Mouse (Mus musculus): ENCODE data around the gene Itsn1. TPM values are rescaled to one million over a fixed set of nuclear protein-coding genes. Genes with fewer than 3 reads are reported as not detected.

The Itsn1 gene
- 406 TPM in 1 of 2 replicates, not detected in the other for polyA plus RNA-seq (2012; ENCODE audit: insufficient read depth, insufficient read length, low replicate concordance, missing spikeins)

GRCm38 (mm10) chr16:91729066-91729482, at the start of gene Itsn1:
TSS of gene Itsn1 (plus strand) at chr16:91729281.
- TF ChIP-seq POLR2A (IDR thresholded peaks at IDR 0.05; ENCODE audit: insufficient read depth, low read depth, low read length) = peak; percentile 72
- no peak for TF ChIP-seq CTCF (IDR thresholded peaks at IDR 0.05; ENCODE audit: insufficient read depth, low read depth, low read length)
- Histone ChIP-seq H3K27ac (ENCODE audit: insufficient read depth, low read depth, low read length) (peak within 1 kb of the TSS; percentile 89), H3K4me1 (ENCODE audit: control insufficient read depth, insufficient read depth, low read length) (peaks cover 7% of the 10 kb centered on the region), H3K4me3 (ENCODE audit: insufficient read depth, low read depth, low read length) (peak within 1 kb of the TSS; percentile 97)
- 0% methylated on average over 31 of the region's 33 CpGs for WGBS

DNA sequence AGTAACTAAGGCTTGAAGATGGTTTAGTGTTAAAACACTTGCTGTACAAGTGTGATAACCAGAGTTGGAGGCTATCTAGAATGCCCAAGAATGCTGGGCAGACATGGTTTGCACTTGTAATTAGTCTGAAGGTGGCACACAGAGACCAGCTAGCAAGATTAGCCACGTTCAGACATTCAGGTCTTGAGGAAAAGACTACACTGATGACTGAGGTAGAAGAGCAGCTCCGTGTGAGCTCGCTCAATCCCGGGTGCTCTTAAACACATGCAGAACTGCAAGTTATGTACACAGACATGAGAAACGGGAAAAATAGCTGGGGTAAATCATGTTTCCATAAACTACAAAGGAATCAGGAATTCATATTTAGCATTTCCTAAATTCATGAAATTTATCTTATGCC, 48.4 kb upstream of the Itsn1 start:
- WGBS = 76% methylated on average over 5 of the region's 5 CpGs
- TF ChIP-seq CTCF (IDR thresholded peaks at IDR 0.05; ENCODE audit: insufficient read depth, low read depth, low read length) = no peak
- no peak for TF ChIP-seq POLR2A (IDR thresholded peaks at IDR 0.05; ENCODE audit: insufficient read depth, low read depth, low read length)
- H3K27ac ChIP-seq (ENCODE audit: insufficient read depth, low read depth, low read length) = no peak overlapping the region

DNA sequence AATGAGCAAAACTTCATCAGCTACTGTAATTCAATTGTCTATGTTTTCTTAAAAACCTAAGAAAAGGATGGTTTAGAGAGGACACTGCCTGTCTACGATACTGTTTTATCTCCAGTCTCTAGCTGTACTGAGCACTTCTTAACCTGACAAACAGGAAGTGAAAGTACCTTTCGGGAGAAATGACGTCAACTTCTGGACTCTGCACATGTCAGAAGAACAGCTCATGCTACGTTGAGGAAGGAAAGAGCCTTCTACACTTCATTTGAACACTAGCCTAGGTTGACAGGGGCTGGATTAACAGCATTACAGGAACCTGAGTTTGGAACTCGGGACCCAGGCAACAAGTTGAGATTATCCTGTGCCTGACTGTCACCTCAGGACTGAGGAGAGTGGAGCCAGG, 43.6 kb upstream of the Itsn1 start:
- H3K27ac ChIP-seq (ENCODE audit: insufficient read depth, low read depth, low read length) = no peak overlapping the region
- 89% methylated on average over 5 of the region's 5 CpGs for WGBS
- TF ChIP-seq POLR2A (IDR thresholded peaks at IDR 0.05; ENCODE audit: insufficient read depth, low read depth, low read length) = no peak
- no peak for TF ChIP-seq CTCF (IDR thresholded peaks at IDR 0.05; ENCODE audit: insufficient read depth, low read depth, low read length)

More for the DNA sequence above, 48.4 kb upstream of the Itsn1 start:
- no peaks in the 10 kb centered on the region for H3K4me1 ChIP-seq (ENCODE audit: control insufficient read depth, insufficient read depth, low read length)
- H3K4me3 ChIP-seq (ENCODE audit: insufficient read depth, low read depth, low read length) = no peak overlapping the region

GRCm38 (mm10) chr16:91686369-91686768, 42.7 kb upstream of the Itsn1 start:
- WGBS = 84% methylated on average over 5 of the region's 5 CpGs
- H3K27ac ChIP-seq (ENCODE audit: insufficient read depth, low read depth, low read length) = no peak overlapping the region
- no peak for TF ChIP-seq POLR2A (IDR thresholded peaks at IDR 0.05; ENCODE audit: insufficient read depth, low read depth, low read length)
- no peak for TF ChIP-seq CTCF (IDR thresholded peaks at IDR 0.05; ENCODE audit: insufficient read depth, low read depth, low read length)
- H3K4me1 ChIP-seq (ENCODE audit: control insufficient read depth, insufficient read depth, low read length) = 0 out of 2 replicates have a peak, but pooled peaks cover 4% of the 10 kb centered on the region
- H3K4me3 ChIP-seq (ENCODE audit: insufficient read depth, low read depth, low read length) = no peak overlapping the region

More for the DNA sequence above, 43.6 kb upstream of the Itsn1 start:
- Histone ChIP-seq H3K4me3 (ENCODE audit: insufficient read depth, low read depth, low read length) (no peak overlapping the region), H3K4me1 (ENCODE audit: control insufficient read depth, insufficient read depth, low read length) (0 out of 2 replicates have a peak, but pooled peaks cover 4% of the 10 kb centered on the region)

DNA sequence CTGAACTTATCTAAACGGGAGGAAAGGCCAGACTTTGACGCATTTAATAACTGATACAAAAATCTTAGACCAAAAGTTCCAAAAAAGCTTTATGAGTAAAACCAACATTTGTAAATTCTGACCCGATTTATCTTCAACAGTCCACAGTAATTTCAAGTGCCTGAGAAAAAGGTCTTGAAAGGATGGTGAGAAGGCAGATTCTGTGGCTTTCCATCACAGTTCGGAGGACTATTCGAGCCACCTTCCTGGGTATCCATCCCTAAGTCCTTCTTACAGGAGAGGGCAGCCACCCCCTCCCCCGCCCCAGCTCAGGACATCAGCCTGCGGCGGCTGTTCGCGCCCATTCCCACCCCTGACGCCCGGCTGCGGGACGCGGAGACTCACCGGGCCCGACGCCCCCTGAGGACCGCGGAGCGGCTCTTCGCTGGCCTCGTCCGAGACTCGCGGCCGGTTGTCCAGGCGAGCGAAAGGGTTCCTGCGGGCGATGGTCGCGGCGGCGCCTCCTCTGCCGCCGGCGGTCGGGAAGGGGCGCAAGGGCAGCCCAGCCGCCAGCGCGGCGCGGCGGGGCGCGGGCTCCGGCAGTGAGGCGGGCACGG, 41.0 kb upstream of the Itsn1 start:
- H3K4me1 ChIP-seq (ENCODE audit: control insufficient read depth, insufficient read depth, low read length) = 0 out of 2 replicates have a peak, but pooled peaks cover 4% of the 10 kb centered on the region
- no peak overlapping the region; the same call in 1 of the 2 replicates for H3K27ac ChIP-seq (ENCODE audit: insufficient read depth, low read depth, low read length)
- 2% methylated on average over 51 of the region's 51 CpGs for WGBS
- TF ChIP-seq CTCF (IDR thresholded peaks at IDR 0.05; ENCODE audit: insufficient read depth, low read depth, low read length) = no peak
- no peak for TF ChIP-seq POLR2A (IDR thresholded peaks at IDR 0.05; ENCODE audit: insufficient read depth, low read depth, low read length)
- H3K4me3 ChIP-seq (ENCODE audit: insufficient read depth, low read depth, low read length) = peak overlapping the region; percentile 91

DNA sequence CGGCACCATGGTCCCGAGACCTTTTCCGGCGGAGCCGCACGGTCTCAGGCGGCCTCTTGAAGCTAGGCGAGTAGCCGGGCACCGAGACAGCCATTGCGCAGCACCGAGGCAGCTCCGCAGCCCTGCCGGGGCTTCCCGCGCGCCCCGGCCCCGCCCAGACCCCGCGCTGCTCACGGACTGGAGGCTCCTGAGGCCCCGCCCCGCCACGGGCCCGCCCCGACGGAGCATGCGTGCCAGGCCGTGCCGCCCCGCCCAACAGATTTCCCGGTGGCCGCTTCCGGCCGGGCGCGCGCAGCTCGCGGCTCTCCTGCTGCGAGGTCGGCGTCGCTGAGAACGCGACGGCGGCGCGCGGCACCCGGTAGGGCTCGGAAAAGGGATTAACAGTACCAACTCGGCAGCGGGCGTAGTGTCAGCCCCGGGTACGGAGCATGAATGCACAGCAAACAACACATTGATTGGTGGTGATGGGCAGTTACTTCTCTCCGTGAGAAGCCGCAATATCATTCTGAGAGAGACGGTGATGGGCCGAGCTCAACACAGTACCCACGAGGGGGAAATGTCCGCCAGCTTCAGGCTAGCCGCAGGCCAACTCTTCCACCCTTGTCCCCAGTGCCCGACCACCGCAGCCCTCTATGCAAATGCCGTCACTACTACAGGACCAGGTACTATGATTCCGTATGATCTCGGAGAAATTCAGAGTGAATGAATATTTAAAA, 40.3 kb upstream of the Itsn1 start, which contains the start of gene Donson:
Donson (minus strand) TSS at position 152 of the 716 bp plus-strand sequence.
- Histone ChIP-seq H3K27ac (ENCODE audit: insufficient read depth, low read depth, low read length) (peak within 1 kb of the TSS; percentile 66), H3K4me1 (ENCODE audit: control insufficient read depth, insufficient read depth, low read length) (0 out of 2 replicates have a peak, but pooled peaks cover 4% of the 10 kb centered on the region), H3K4me3 (ENCODE audit: insufficient read depth, low read depth, low read length) (peak within 1 kb of the TSS; percentile 91)
- under 1% methylated on average over 71 of the region's 71 CpGs for WGBS
- no peak for TF ChIP-seq CTCF (IDR thresholded peaks at IDR 0.05; ENCODE audit: insufficient read depth, low read depth, low read length)
- peak; percentile 90 for TF ChIP-seq POLR2A (IDR thresholded peaks at IDR 0.05; ENCODE audit: insufficient read depth, low read depth, low read length)

- Histone ChIP-seq H3K27ac (ENCODE audit: insufficient read depth, low read depth, low read length) (no peak overlapping the region), H3K4me3 (ENCODE audit: insufficient read depth, low read depth, low read length) (no peak overlapping the region), H3K4me1 (ENCODE audit: control insufficient read depth, insufficient read depth, low read length) (0 out of 2 replicates have a peak, but pooled peaks cover 4% of the 10 kb centered on the region)
- 40% methylated on average over 7 of the region's 7 CpGs for WGBS
- TF ChIP-seq CTCF (IDR thresholded peaks at IDR 0.05; ENCODE audit: insufficient read depth, low read depth, low read length) (no peak), POLR2A (IDR thresholded peaks at IDR 0.05; ENCODE audit: insufficient read depth, low read depth, low read length) (no peak)
These were observed 39.3 kb upstream of the Itsn1 start for GRCm38 (mm10) chr16:91689791-91690190.

- TF ChIP-seq POLR2A (IDR thresholded peaks at IDR 0.05; ENCODE audit: insufficient read depth, low read depth, low read length) (no peak), CTCF (IDR thresholded peaks at IDR 0.05; ENCODE audit: insufficient read depth, low read depth, low read length) (peak; percentile 21; the same call in 1 of the 2 replicates)
- Histone ChIP-seq H3K27ac (ENCODE audit: insufficient read depth, low read depth, low read length) (no peak overlapping the region), H3K4me3 (ENCODE audit: insufficient read depth, low read depth, low read length) (no peak overlapping the region), H3K4me1 (ENCODE audit: control insufficient read depth, insufficient read depth, low read length) (0 out of 2 replicates have a peak, but pooled peaks cover 2% of the 10 kb centered on the region)
- 34% methylated on average over 14 of the region's 14 CpGs for WGBS
These were observed 34.5 kb upstream of the Itsn1 start for GRCm38 (mm10) chr16:91694455-91695084.
